Mouse (Mus musculus) embryo, embryonic 10.5 days (tissue): ENCODE measurements around the gene Olfr344.

ENCODE experiments used
- DNase-seq: peaks from one replicate; pipeline ENCODE4 v3.0.0-alpha.2; 2015; ENCODE audit warnings: low spot score

Gene Olfr344

DNA sequence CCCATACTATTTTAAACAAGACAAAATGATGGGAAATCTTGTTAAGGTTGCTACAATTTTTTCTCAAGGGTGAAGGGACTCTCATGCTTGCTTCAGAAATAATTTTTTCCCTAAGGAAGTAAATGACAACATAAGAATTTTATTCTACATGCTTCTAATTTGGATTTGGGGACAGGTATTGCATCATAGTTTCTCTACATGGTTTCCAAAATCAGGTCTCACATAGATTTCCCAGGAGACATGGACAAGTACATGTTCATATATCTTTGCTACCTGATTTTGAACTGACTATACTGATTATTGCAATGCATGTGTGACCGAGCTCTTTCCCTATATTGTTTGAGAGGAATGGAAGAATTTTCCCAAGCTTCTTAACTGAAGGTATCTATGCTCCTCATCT, at the start of gene Olfr344:
TSS of gene Olfr344 (plus strand) at position 301 of the 400 bp plus-strand sequence.
- DNase-seq: no peak

DNA sequence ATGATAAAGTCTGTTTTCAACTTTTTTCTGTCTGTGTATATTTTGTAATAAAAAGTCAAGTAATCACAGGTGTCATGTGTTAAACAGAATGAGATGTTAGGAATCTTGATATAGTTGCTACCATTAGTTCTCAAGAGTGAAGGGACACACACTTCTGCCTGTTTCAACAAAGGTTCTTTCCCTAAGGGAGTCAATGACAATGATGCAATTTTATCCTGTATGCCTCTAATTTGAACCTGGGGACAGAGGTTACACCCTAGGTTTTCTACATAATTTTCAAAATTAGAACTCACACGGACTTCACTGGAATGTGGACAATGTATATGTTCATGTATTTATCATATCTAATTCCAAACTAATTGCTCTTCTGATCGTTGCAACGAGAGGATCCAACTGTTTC, 41.8 kb upstream of the Olfr344 start, which contains the start of gene Olfr342:
TSS of gene Olfr342 (plus strand) at position 301 of the 400 bp plus-strand sequence.
- DNase-seq: no peak

DNA sequence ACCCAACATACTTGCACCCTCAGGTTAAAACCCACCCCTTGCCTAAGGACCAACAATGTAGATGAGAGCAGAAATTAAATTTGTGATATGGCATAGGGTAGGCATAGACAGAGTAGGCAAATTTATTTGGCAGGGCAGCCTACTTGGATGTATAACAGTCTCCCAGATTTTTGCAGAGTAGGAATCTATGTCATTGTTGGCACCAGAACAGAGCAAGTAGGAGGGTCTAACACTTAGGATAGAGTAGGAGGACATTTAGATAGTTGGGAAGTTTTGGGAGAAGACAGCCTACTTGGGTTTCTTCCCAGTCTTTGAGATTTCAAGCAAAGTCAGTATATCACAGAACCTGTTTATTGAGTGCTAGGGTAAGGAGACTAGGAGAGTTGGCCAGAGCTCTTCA, 1.3 kb upstream of the Olfr344 start:
- DNase-seq: no peak

DNA sequence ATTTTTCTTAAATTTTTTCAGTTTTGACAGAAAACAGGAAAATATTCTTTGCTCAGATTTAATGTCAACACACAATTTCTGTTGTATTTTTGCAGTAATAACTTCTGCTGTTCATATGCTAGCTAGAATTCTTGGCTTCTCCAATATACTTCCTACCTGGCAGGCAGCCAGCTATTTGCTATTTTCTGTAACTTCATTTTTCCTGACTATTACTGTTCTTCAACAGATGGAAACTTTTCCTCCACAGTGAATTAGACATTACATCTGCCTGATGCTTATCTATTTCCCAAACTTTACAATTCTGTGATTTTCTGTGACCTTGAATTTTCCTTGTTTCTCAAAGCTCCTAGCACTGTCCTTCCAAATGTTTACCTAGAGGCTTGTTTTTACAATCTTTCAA, 560 bp downstream of the Olfr344 start:
- no peak for DNase-seq

DNA sequence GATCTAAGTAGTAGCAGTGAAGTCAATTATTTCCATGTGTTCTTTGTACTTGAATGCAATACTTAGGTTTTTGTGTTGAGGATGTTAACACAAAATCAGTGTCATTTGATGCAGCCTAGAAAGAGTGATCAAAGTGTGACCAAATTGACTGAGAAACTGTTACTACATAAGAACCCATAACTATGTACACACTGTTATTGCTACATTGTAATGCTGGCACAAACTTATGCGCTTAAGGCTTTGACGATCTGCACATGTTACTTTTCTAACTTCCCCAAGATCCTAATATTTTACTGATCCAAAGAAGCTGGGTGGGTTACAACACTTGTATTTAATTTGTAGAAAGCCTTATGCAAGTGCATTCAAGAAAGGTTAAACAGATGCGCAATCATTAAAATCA, 1.4 kb downstream of the Olfr344 start:
- DNase-seq: no peak
